Mouse (Mus musculus): ENCODE data around the gene Hmox1. TPM values are rescaled to one million over a fixed set of nuclear protein-coding genes. Genes with fewer than 3 reads are reported as not detected.
A peak's percentile ranks its signal among the peaks of the same experiment; 100 is the strongest.

Gene Hmox1
- total RNA-seq, 1 experiment from 2014 or later = 26.0 TPM

DNA sequence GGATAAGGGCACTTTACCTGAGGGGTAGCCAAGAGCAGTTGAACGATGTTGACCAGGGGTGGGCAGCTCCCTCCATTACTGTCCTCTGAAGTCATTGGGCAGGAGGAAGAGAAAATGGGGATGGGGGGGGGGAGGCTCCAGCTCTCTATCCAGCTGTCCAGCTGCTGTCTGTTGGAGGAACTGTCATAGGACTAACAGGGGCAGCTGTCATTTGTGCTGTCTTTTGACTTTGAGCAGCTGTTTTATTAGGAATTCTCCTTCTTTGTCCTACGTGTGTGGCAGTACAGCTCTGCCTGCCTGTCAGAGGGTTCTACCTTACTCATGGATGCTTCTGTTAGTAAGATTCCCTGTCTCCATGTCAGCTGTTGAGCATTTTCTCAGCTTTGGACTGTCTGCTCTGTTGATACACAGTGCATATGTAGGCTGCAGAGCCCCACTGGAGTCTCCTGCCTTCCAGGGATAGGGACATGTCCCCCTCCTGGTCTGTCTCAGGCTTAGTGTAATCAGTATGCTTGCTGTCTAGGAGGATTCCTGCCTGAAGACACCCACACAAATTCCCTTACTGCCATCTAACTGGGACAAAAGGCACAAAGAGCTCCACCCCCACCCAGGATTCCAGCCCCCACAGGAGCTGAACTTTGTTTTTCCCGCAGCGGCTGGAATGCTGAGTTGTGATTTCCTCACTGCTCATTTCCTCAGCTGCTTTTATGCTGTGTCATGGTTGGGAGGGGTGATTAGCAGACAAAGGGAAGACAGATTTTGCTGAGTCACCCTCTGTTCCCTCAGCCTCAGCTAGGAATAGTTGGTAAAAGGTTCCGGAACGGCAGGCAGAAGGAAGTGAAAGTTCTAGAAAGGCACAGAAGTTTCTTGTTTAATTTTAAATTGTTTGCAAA, 4.2 kb upstream of the Hmox1 start:
- DNase-seq = peak; percentile 89

GRCm38 (mm10) chr8:75090781-75091365, 2.5 kb upstream of the Hmox1 start:
- DNase-seq = no peak

DNA sequence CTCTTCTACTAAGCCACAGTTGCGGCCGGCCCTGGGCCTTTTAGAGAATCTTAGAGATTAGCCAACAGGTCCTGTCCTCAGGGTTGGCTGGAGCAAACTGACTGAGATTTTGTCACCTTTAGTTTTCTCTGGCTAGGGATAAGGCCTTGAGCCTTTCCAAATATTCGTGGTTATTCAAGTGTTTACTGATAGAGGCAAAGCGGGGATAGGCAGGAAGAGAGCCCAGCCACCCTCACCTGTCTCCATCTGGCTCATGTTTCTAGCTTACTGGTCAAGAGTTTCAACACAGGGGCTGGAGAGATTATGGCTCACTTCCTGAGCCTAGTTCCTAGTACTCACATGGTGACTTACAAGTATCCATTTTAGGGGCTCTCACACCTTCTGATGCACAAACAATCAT, 9.5 kb downstream of the Hmox1 start:
- DNase-seq = no peak

DNA sequence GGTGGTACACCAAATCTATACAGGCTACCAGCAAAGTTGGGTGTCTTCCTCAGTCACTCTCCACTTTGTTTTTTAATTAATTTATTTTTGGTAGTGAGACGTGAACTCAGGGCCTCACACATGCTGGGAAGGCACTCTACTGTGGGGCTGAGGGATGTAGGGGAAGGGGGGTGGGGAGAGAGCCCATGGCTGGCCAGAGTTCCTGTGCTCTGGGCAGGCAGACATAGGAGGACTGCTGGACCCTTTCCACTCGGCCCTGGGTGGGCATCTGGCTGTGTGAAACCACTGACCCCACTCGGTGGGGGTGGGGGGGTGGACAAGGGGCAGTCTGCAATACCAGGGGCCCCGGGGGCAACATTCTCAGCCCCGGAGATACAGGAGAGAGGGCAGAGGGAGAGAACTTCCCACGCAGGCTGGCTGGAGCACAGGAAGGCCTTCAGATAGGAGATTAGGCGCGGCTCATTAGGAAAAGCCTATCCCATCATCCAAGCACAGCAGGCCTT, 10.0 kb downstream of the Hmox1 start:
- DNase-seq = no peak

DNA sequence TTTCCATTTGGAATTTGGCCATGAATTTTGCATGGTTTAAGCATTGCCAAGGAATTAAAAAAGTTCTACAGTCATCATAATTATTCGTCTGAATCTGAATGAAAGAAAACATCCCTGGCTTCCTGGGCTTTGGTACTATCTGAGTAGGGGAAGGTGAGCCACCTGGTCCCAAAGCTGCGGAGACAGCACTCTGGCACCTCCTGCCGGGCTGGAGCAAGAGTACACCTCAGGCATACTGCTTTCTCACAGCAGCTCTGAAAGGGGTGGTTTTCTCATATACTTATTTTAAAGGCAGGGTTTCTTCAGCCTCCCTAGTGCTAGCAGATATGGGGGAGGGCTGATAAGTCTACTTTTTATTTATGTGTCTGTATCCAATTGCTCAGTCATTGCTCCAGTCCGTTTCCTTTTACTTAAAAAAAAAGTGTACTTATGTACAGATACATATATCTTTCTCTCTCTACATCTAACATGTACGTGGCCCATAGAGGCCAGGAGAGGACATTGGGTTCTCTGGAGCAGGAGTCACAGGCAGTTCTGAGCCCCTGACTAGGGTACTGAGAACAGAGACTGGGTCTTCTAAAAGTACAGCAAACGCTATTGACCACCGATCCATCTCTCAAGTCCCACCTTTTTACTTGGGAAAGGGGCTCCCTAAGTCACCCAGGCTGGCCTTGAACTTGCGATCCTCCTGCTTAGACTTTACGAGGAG, 15.3 kb downstream of the Hmox1 start:
- DNase-seq = peak; percentile 89

GRCm38 (mm10) chr8:75109236-75109967, 16.0 kb downstream of the Hmox1 start, which contains the start of gene Mcm5:
Mcm5 (plus strand) TSS chr8:75109569.
- DNase-seq = peak; percentile 99

GRCm38 (mm10) chr8:75110093-75110492, 16.7 kb downstream of the Hmox1 start:
- DNase-seq = no peak

- DNase-seq = no peak
These were observed 25.1 kb downstream of the Hmox1 start for GRCm38 (mm10) chr8:75118505-75118904.

GRCm38 (mm10) chr8:75119287-75119686, 25.9 kb downstream of the Hmox1 start:
- DNase-seq = no peak

DNA sequence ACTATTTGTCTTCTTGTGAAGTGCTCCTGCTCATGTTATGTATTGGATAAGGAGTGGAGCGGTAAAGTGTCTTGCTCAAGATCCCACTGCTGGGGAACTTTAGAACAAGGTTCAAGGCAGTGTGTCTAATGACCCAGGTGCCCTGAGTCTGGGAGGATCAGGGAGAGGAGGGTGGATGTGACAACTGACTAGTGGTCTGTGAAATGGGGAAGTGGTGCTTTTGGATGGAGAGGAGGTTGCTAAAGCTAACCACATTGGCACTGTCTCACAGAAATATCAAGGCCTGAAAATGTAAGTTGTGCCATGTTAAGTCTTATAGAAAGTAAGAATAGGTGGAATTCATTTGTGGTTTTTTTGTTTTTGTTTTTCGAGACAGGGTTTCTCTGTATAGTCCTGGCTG, 26.3 kb downstream of the Hmox1 start:
- no peak for DNase-seq

DNA sequence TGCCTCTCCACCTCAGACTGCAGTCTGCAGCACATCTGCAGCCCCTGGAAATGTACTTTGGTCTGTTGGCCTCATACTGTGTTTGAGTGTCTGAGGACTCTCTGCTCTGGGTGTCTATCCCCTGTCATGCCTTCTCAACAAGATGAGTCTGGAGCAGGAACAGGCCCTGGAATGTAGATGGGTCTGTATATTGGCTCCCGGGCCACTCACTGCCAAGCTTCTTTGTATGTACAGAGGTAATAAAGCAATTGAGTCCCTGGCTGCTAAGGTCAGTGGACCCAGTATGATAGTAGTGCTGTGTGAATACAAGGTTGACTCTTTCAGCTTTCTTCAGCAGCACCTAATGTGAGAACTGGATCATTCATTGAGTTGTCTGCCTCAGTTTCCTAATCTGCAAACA, 34.0 kb downstream of the Hmox1 start:
- DNase-seq = no peak

DNA sequence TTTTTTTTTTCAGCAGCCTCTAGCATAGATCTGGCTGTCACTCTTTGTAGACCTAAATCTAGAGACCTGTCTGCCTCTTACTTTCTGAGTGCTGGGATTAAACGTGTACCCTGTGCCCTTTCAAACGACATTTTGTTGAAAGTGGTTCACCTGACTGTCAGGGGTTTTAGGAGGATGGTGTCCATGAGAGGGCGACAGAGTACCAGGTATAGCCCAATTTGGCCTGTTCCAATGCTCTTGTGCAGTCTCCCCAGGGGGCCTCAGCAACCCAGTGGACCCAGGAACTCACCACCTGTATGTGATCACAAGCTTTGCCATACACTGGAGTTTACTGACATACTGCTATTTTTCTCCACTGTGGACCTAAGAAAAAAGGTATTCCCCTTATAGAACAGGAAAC, 39.1 kb downstream of the Hmox1 start:
- DNase-seq = peak; percentile 66

GRCm38 (mm10) chr8:75133399-75133798, 40.0 kb downstream of the Hmox1 start:
- no peak for DNase-seq

DNA sequence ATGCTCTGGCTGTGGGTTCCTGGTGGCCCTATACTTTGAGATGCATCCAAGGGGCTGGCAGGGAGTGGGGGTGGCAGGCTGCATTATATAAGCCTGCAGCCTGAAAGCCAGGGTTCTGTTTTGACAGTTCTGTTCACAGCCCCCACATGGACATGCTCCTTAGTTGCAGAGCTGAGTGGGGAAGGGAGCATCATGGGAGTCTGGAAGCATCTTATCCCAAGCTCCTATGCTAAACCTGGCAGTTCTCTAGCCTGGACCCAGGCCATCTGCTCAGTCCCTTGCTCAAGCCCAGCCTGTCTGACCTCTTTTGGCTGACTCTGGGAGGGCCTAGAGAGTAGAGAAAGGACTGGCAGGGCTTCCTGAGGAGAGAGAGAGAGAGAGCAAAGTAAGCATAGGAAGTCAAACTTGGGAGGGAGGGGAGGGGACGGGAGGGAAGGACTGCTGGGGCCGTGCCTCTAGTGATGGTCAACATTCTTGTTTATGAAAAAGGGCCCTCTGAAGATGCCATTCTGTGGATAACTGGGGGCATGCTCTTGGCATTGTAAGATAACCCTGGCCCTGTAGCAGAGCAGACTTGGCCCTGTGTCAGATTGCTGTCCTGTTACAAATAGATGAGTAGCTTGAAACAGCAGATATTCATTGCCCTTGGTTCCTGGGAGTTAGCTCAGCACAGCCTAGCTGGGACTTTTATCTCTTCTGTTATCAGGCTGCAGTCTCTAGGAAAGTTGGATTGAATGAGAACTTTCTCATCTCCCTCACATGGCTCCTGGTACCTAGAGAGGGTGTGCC, 41.4 kb downstream of the Hmox1 start:
- DNase-seq = peak; percentile 76

GRCm38 (mm10) chr8:75135756-75136155, 42.3 kb downstream of the Hmox1 start:
- no peak for DNase-seq

DNA sequence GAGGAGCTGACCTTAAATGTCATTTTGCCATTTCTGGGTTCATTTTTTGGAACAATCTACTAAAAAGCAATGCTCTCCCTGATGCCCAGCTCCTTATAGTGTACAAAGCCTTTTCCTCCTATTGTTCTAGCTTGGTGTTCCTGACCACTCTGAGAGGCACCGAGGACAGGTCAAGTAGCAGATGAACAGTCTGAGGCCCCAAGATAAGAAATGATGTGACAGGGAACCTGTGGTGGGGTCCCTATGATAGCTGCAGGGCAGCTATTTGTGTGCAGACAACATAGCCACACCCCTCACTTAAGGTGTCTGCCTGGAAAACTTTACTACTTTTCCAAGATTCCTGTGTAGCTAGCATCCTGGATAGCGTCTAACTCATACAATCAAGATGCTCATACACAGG, 42.8 kb downstream of the Hmox1 start:
- DNase-seq = no peak

- DNase-seq = no peak
These were observed 44.1 kb downstream of the Hmox1 start for GRCm38 (mm10) chr8:75137536-75137935.

Data from adrenal gland, postnatal 14 days (tissue).